Mouse (Mus musculus): ENCODE results near the gene Asic3.

Asic3 gene

GRCm38 (mm10) chr5:24413042-24413693, at the start of gene Asic3:
Gene Asic3, plus strand, starts transcription at chr5:24413392.
- no peak for DNase-seq (ENCODE audit: low spot score)

GRCm38 (mm10) chr5:24363467-24363866, 49.7 kb upstream of the Asic3 start:
- no peak for DNase-seq (ENCODE audit: low spot score)

GRCm38 (mm10) chr5:24364061-24364460, 49.1 kb upstream of the Asic3 start:
- DNase-seq (ENCODE audit: low spot score), result no peak

GRCm38 (mm10) chr5:24364508-24364907, 48.7 kb upstream of the Asic3 start, which contains the start of gene Nos3:
Gene Nos3, plus strand, starts transcription at chr5:24364810.
- no peak for DNase-seq (ENCODE audit: low spot score)

GRCm38 (mm10) chr5:24364963-24365362, 48.2 kb upstream of the Asic3 start:
- no peak for DNase-seq (ENCODE audit: low spot score)

GRCm38 (mm10) chr5:24365528-24365927, 47.7 kb upstream of the Asic3 start:
- DNase-seq (ENCODE audit: low spot score), result no peak

GRCm38 (mm10) chr5:24366426-24366825, 46.8 kb upstream of the Asic3 start:
- no peak for DNase-seq (ENCODE audit: low spot score)

GRCm38 (mm10) chr5:24369767-24370166, 43.4 kb upstream of the Asic3 start:
- no peak for DNase-seq (ENCODE audit: low spot score)

- DNase-seq (ENCODE audit: low spot score), result no peak
Observed at GRCm38 (mm10) chr5:24373807-24374206, 39.4 kb upstream of the Asic3 start.

GRCm38 (mm10) chr5:24374216-24374615, 39.0 kb upstream of the Asic3 start:
- DNase-seq (ENCODE audit: low spot score), result no peak

- DNase-seq (ENCODE audit: low spot score), result no peak
Observed at GRCm38 (mm10) chr5:24374666-24375328, 38.4 kb upstream of the Asic3 start.

GRCm38 (mm10) chr5:24378700-24379099, 34.5 kb upstream of the Asic3 start:
- no peak for DNase-seq (ENCODE audit: low spot score)

GRCm38 (mm10) chr5:24379501-24379900, 33.7 kb upstream of the Asic3 start:
- no peak for DNase-seq (ENCODE audit: low spot score)

GRCm38 (mm10) chr5:24380499-24380898, 32.7 kb upstream of the Asic3 start:
- DNase-seq (ENCODE audit: low spot score), result no peak

- no peak for DNase-seq (ENCODE audit: low spot score)
Observed at GRCm38 (mm10) chr5:24381486-24381885, 31.7 kb upstream of the Asic3 start.

GRCm38 (mm10) chr5:24381988-24382387, 31.2 kb upstream of the Asic3 start:
- DNase-seq (ENCODE audit: low spot score), result no peak

GRCm38 (mm10) chr5:24383026-24383859, 29.9 kb upstream of the Asic3 start:
- DNase-seq (ENCODE audit: low spot score), result peak; percentile 95

GRCm38 (mm10) chr5:24384407-24384806, 28.8 kb upstream of the Asic3 start:
- DNase-seq (ENCODE audit: low spot score), result no peak

- no peak for DNase-seq (ENCODE audit: low spot score)
Observed at GRCm38 (mm10) chr5:24385374-24385773, 27.8 kb upstream of the Asic3 start.

- DNase-seq (ENCODE audit: low spot score), result no peak
Observed at GRCm38 (mm10) chr5:24385887-24386550, 27.2 kb upstream of the Asic3 start.

GRCm38 (mm10) chr5:24387264-24388241, 25.6 kb upstream of the Asic3 start:
- DNase-seq (ENCODE audit: low spot score), result peak; percentile 78

Data from retina, embryonic 14.5 days (tissue).